ENCODE assay signal across 21 mouse cellular contexts in the genomic region with DNA sequence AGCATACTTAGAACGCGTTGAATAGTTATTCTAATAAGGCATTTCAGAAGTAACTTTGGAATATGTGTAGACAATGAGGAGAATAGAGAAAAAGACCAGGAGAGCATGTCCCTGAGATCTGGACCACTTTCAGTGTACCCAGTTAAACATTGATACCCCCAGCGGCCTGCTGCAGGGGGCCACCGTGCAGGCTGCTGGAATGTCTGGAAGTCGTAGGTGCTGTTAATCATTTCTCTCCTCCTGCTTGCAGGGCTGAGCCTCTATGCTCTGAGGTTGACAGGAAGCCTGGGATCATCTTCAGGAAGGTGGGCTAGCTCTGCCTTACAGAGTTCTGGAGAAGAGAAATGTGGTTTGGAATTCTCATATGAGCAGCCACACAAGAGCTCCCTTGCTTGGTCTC.
A peak's percentile ranks its signal among the peaks of the same experiment; 100 is the strongest.
DNase-seq lines count a peak whose midpoint lies in the region; ATAC-seq and TF ChIP-seq lines count a peak whose summit lies in the region.
"Had no signal": no experiment of that assay in that cellular context is flagged by ENCODE, and none has a peak within 500 bp of the region (broad histone marks: within the 10 kb centered on the region; RNA-seq: fewer than 3 reads in every experiment).

No protein-coding gene starts in this region.

- 49% methylated on average over 5 of the region's 5 CpGs for WGBS in kidney, postnatal 0 days
- WGBS in forebrain, embryonic 16.5 days = 83% methylated on average over 5 of the region's 5 CpGs

- peaks cover 6% of the 10 kb centered on the region; the same call in 1 of the 2 replicates for H3K4me1 ChIP-seq in kidney, postnatal 0 days (replicated peaks; ENCODE audit: insufficient read depth, low read length)
- H3K4me1 ChIP-seq in forebrain, embryonic 16.5 days (replicated peaks; ENCODE audit: control insufficient read depth, insufficient read depth, low read length) = no peaks in the 10 kb centered on the region
- H3K4me1 ChIP-seq: embryonic facial prominence, embryonic 12.5 days; forebrain, embryonic 13.5 days; hindbrain, embryonic 12.5 days had no signal

- H3K36me3 ChIP-seq in kidney, postnatal 0 days (ENCODE audit: insufficient read depth, low read length) = no peaks in the 10 kb centered on the region
- no peaks in the 10 kb centered on the region for H3K36me3 ChIP-seq in forebrain, embryonic 16.5 days (ENCODE audit: control insufficient read depth, insufficient read depth)
- H3K36me3 ChIP-seq: embryonic facial prominence, embryonic 12.5 days; heart, embryonic 13.5 days; hindbrain, embryonic 12.5 days had no signal

- peak; percentile 82 for ATAC-seq in Patski
- no peak for ATAC-seq in kidney, postnatal 0 days (replicated peaks; ENCODE audit: low FRiP score, low read depth)
- ATAC-seq in forebrain, embryonic 16.5 days = no peak
- ATAC-seq: forebrain, embryonic 13.5 days; hindbrain, embryonic 16.5 days had no signal

- no peaks in the 10 kb centered on the region for H3K9me3 ChIP-seq in kidney, postnatal 0 days (replicated peaks; ENCODE audit: low read length)
- no peaks in the 10 kb centered on the region for H3K9me3 ChIP-seq in forebrain, embryonic 16.5 days (ENCODE audit: control insufficient read depth, low read length)
- H3K9me3 ChIP-seq: embryonic facial prominence, embryonic 12.5 days; forebrain, embryonic 13.5 days; heart, embryonic 13.5 days; hindbrain, embryonic 12.5 days had no signal

- CTCF ChIA-PET in Patski (lab: Charles Lee) = interaction anchor here (1.1 to 1.6 kb wide), 4 partner anchors 16 to 110 kb away, joined by 3 to 6 read pairs (median 3); no protein-coding TSS in a partner anchor

- TF ChIP-seq CTCF in Patski (IDR thresholded peaks at IDR 0.05) = no peak
- no peak for TF ChIP-seq CTCF in kidney, postnatal 0 days (IDR thresholded peaks at IDR 0.05; ENCODE audit: low read depth)

- no peak overlapping the region for H3K9ac ChIP-seq in kidney, postnatal 0 days (ENCODE audit: low read depth, low read length)
- no peak overlapping the region for H3K9ac ChIP-seq in forebrain, embryonic 16.5 days (replicated peaks; ENCODE audit: low read depth, low read length)
- H3K9ac ChIP-seq: embryonic facial prominence, embryonic 12.5 days; forebrain, embryonic 13.5 days; heart, embryonic 13.5 days; hindbrain, embryonic 12.5 days had no signal

- H3K27me3 ChIP-seq in Patski = no peaks in the 10 kb centered on the region
- no peaks in the 10 kb centered on the region for H3K27me3 ChIP-seq in kidney, postnatal 0 days (ENCODE audit: insufficient read depth, low read length)
- H3K27me3 ChIP-seq in forebrain, embryonic 16.5 days (replicated peaks; ENCODE audit: control insufficient read depth, insufficient read depth, low read length) = no peaks in the 10 kb centered on the region
- H3K27me3 ChIP-seq: embryonic facial prominence, embryonic 12.5 days; forebrain, embryonic 13.5 days; heart, embryonic 13.5 days; hindbrain, embryonic 12.5 days had no signal

- in situ Hi-C loops in Patski (cut with MboI; ENCODE audit: low pct_unique_long_range_greater_than_20kb) = loop anchor here (5.0 kb wide), 1 partner anchor 105 kb away; no protein-coding TSS in a partner anchor

- no peak overlapping the region for H3K4me2 ChIP-seq in kidney, postnatal 0 days (ENCODE audit: low read length)
- H3K4me2 ChIP-seq in forebrain, embryonic 16.5 days (ENCODE audit: low read length) = no peak overlapping the region
- H3K4me2 ChIP-seq: embryonic facial prominence, embryonic 12.5 days; forebrain, embryonic 13.5 days; heart, embryonic 13.5 days; hindbrain, embryonic 12.5 days had no signal

- no peak overlapping the region for H3K27ac ChIP-seq in kidney, postnatal 0 days
- H3K27ac ChIP-seq in forebrain, embryonic 16.5 days (ENCODE audit: low read length) = no peak overlapping the region
- H3K27ac ChIP-seq: embryonic facial prominence, embryonic 12.5 days; forebrain, embryonic 13.5 days; gastrocnemius, adult 2 months; heart, embryonic 13.5 days; hindbrain, embryonic 12.5 days had no signal

- POLR2A ChIA-PET in Patski (lab: Charles Lee) = no interaction called here

- H3K4me3 ChIP-seq in kidney, postnatal 0 days (replicated peaks; ENCODE audit: low read depth, low read length) = no peak overlapping the region
- no peak overlapping the region for H3K4me3 ChIP-seq in forebrain, embryonic 16.5 days (replicated peaks; ENCODE audit: low read length)
- H3K4me3 ChIP-seq: embryonic facial prominence, embryonic 12.5 days; forebrain, embryonic 13.5 days; gastrocnemius, adult 2 months; heart, embryonic 13.5 days; hindbrain, embryonic 12.5 days had no signal

- peak; percentile 73 for DNase-seq in Patski (ENCODE audit: low read depth, low spot score)
- peak; percentile 84 for DNase-seq in kidney, adult 8-10 months
- peak; percentile 35 for DNase-seq in kidney, postnatal 0 days (ENCODE audit: low spot score)
- DNase-seq in kidney, postnatal 36 days = peak; percentile 80 to 84
- no peak for DNase-seq in gastrocnemius, postnatal 25 days
- no peak for DNase-seq in cerebellum, adult 9-10 months
- DNase-seq in cerebellum, adult 8-10 months = no peak
- DNase-seq: adrenal gland, adult 2 months; adrenal gland, postnatal 25 days; cerebellum, adult 2 months; cerebellum, postnatal 25 days; gastrocnemius, adult 2 months; gastrocnemius, postnatal 36 days; heart, adult 11 months; heart, postnatal 4 days had no signal

Comparison
In these comparisons a context has a peak if more than half of its experiments do, and no peak if none do; other contexts are left out.
1. DNase-seq: peak in Patski (single experiment), kidney, adult 8-10 months (2 of 2), kidney, postnatal 0 days (single experiment) and kidney, postnatal 36 days (2 of 2); none in gastrocnemius, postnatal 25 days (single experiment), cerebellum, adult 9-10 months (single experiment) and cerebellum, adult 8-10 months (single experiment).